Mouse (Mus musculus) lung, adult 10 weeks (tissue): ENCODE data around the gene Mlycd. TPM values are rescaled to one million over a fixed set of nuclear protein-coding genes. Genes with fewer than 3 reads are reported as not detected.

Experiments used
- polyA plus RNA-seq: library from polyadenylated mRNA; stranded (reverse); fragments of 350-450 nt; fragmentation: Illumina TruSeq; extraction: RNeasy Lipid Tissue Mini Kit (QIAGEN cat#74804); gene quantifications from one replicate; pipeline ENCODE4 v1.2.3, GENCODE M21; 2014; ENCODE audit warnings: low read depth, low replicate concordance; ENCODE audit not compliant: insufficient read depth

The Mlycd gene
- polyA plus RNA-seq = 23.2 TPM

GRCm38 (mm10) chr8:119394524-119395026, at the start of gene Mlycd:
Gene Mlycd, plus strand, starts transcription at chr8:119394878.

GRCm38 (mm10) chr8:119433582-119434174, 39.0 kb downstream of the Mlycd start, which contains the start of gene Osgin1:
Gene Osgin1, plus strand, starts transcription at chr8:119434124.

GRCm38 (mm10) chr8:119446211-119446989, 51.7 kb downstream of the Mlycd start, which contains the start of gene Necab2:
Gene Necab2, plus strand, starts transcription at chr8:119446719.

Other genes starting within 250 kb of the Mlycd start
- 162 TPM for gene Hsbp1, start 50.4 kb upstream of the Mlycd start, polyA plus RNA-seq
- gene Osgin1, start 39.2 kb downstream of the Mlycd start, polyA plus RNA-seq = 9.3 TPM
- gene Necab2, start 51.8 kb downstream of the Mlycd start, polyA plus RNA-seq = 0.50 TPM
- gene Slc38a8, start 106.8 kb downstream of the Mlycd start, polyA plus RNA-seq = not detected
- gene Mbtps1, start 163.9 kb downstream of the Mlycd start, polyA plus RNA-seq = 36.6 TPM
- 14.3 TPM for gene Hsdl1, start 180.3 kb downstream of the Mlycd start, polyA plus RNA-seq
- 2.6 TPM for gene Dnaaf1, start 180.4 kb downstream of the Mlycd start, polyA plus RNA-seq
- gene Taf1c, start 210.3 kb downstream of the Mlycd start, polyA plus RNA-seq = 5.0 TPM
- gene Adad2, start 217.9 kb downstream of the Mlycd start, polyA plus RNA-seq = not detected
- gene Kcng4, start 240.8 kb downstream of the Mlycd start, polyA plus RNA-seq = 0.11 TPM